Mouse (Mus musculus) lung, embryonic 14.5 days (tissue): ENCODE measurements around the gene Tmem147. TPM values are rescaled to one million over a fixed set of nuclear protein-coding genes. Genes with fewer than 3 reads are reported as not detected.
"Not testable (repeated sequence)": the region's sequence is repeated elsewhere in the genome, so short reads cannot be mapped to it uniquely, and the experiment has no call there.

Source experiments
- ATAC-seq: fragments of 200-750 bp; cut with Nextera tagmentation; 2 replicates; pipeline ENCODE4 v1.8.0; 2017; ENCODE audit warnings: mild to moderate bottlenecking, moderate TSS enrichment, moderate library complexity; ENCODE audit not compliant: insufficient read depth
- DNase-seq: peaks from one replicate; pipeline ENCODE4 v3.0.0-alpha.2; 2015
- H3K27ac ChIP-seq: fragments of 300-500 bp; sonication (generic); 2 replicates; pipeline ENCODE4 v1.5.1; 2014; ENCODE audit warnings: low read depth, mild to moderate bottlenecking, moderate library complexity
- H3K27me3 ChIP-seq: fragments of 300-500 bp; sonication (generic); 2 replicates; pipeline ENCODE4 v1.6.1; 2014; ENCODE audit warnings: low read length, control low read depth; ENCODE audit not compliant: insufficient read depth
- H3K36me3 ChIP-seq: fragments of 300-500 bp; sonication (generic); 2 replicates; pipeline ENCODE4 v1.6.1; 2014; ENCODE audit warnings: control low read depth; ENCODE audit not compliant: insufficient read depth
- H3K4me1 ChIP-seq: fragments of 300-500 bp; sonication (generic); 2 replicates; pipeline ENCODE4 v1.6.1; 2014; ENCODE audit warnings: antibody characterized with exemption, control low read depth; ENCODE audit not compliant: insufficient read depth
- H3K4me2 ChIP-seq: fragments of 300-500 bp; sonication (generic); 2 replicates; pipeline ENCODE4 v1.6.1; 2014; ENCODE audit warnings: mild to moderate bottlenecking
- H3K4me3 ChIP-seq: fragments of 300-500 bp; sonication (generic); 2 replicates; pipeline ENCODE4 v1.5.1; 2014; ENCODE audit warnings: low read depth, low read length
- H3K9ac ChIP-seq: fragments of 300-500 bp; sonication (generic); 2 replicates; pipeline ENCODE4 v1.6.1; 2014
- H3K9me3 ChIP-seq: fragments of 300-500 bp; sonication (generic); 2 replicates; pipeline ENCODE4 v1.6.1; 2016; ENCODE audit warnings: low read depth, low read length, control low read depth
- CTCF ChIP-seq: IDR thresholded peaks from 2 replicates; pipeline ENCODE4 v1.5.1; 2016; ENCODE audit warnings: antibody characterized with exemption, low read depth
- WGBS: fragments of 180-500 bp; shearing (Covaris S2); extraction: QIAGEN DNeasy Blood & Tissue Kit; methylation state at CpG from one replicate; pipeline ENCODE4 v1.1.7; 2014; 5-methylcytosine and 5-hydroxymethylcytosine counted together
- polyA plus RNA-seq: library from polyadenylated mRNA; unstranded; fragments of >200 nt; fragmentation: Nextera tagmentation; extraction: Ambion mirVana; gene quantifications from 2 replicates; pipeline ENCODE4 v1.2.1, GENCODE M21; 2014

Gene Tmem147
- polyA plus RNA-seq, 1 experiment from 2014 or later = 179 TPM

- peak; percentile 23; the same call in 1 of the 2 replicates for TF ChIP-seq CTCF
- ATAC-seq (no peak), DNase-seq (no peak)
- Histone ChIP-seq H3K27ac (no peak overlapping the region), H3K4me1 (no peaks in the 10 kb centered on the region), H3K9me3 (no peaks in the 10 kb centered on the region), H3K4me3 (no peak overlapping the region), H3K36me3 (no peaks in the 10 kb centered on the region), H3K4me2 (no peak overlapping the region), H3K27me3 (no peaks in the 10 kb centered on the region), H3K9ac (no peak overlapping the region)
- 78% methylated on average over 7 of the region's 7 CpGs for WGBS
Measured at GRCm38 (mm10) chr7:30747525-30748204, 18.3 kb upstream of the Tmem147 start.

GRCm38 (mm10) chr7:30744022-30744598 lies 14.8 kb upstream of the Tmem147 start:
- ATAC-seq = peak; percentile 52; the same call in 1 of the 2 replicates
- H3K4me1 ChIP-seq = no peaks in the 10 kb centered on the region
- H3K27me3 ChIP-seq = no peaks in the 10 kb centered on the region
- no peaks in the 10 kb centered on the region for H3K9me3 ChIP-seq
- H3K4me3 ChIP-seq = no peak overlapping the region
- H3K9ac ChIP-seq = no peak overlapping the region
- H3K4me2 ChIP-seq = no peak overlapping the region
- TF ChIP-seq CTCF = no peak; the same call in 1 of the 2 replicates
- no peaks in the 10 kb centered on the region for H3K36me3 ChIP-seq
- peak; percentile 36 for DNase-seq
- H3K27ac ChIP-seq = peak overlapping the region; percentile 24; the same call in 1 of the 2 replicates
- 23% methylated on average over 4 of the region's 4 CpGs for WGBS

- not testable (repeated sequence) for H3K4me3 ChIP-seq, H3K4me2 ChIP-seq, H3K9me3 ChIP-seq, DNase-seq, H3K4me1 ChIP-seq, H3K36me3 ChIP-seq, H3K9ac ChIP-seq, H3K27me3 ChIP-seq
- no CpG with 5 or more reads among the region's 4 CpGs for WGBS
- peak within 1 kb of the TSS; percentile 24; the same call in 1 of the 2 replicates for H3K27ac ChIP-seq
- peak; percentile 48; the same call in 1 of the 2 replicates for ATAC-seq
Measured at GRCm38 (mm10) chr7:30743617-30744016, 14.3 kb upstream of the Tmem147 start, which contains the start of gene Gapdhs. Gene Gapdhs, minus strand, starts transcription at chr7:30743681.

GRCm38 (mm10) chr7:30742570-30742969 lies 13.2 kb upstream of the Tmem147 start:
- not testable (repeated sequence) for H3K9ac ChIP-seq, ATAC-seq, H3K36me3 ChIP-seq, H3K4me3 ChIP-seq, H3K4me2 ChIP-seq, H3K27me3 ChIP-seq, H3K9me3 ChIP-seq, DNase-seq, H3K27ac ChIP-seq, H3K4me1 ChIP-seq
- WGBS = 73% methylated on average over 2 of the region's 2 CpGs

- Histone ChIP-seq H3K4me2 (no peak overlapping the region), H3K4me1 (no peaks in the 10 kb centered on the region), H3K27ac (no peak overlapping the region), H3K9ac (no peak overlapping the region), H3K27me3 (no peaks in the 10 kb centered on the region), H3K36me3 (peaks cover 23% of the 10 kb centered on the region), H3K4me3 (no peak overlapping the region), H3K9me3 (no peaks in the 10 kb centered on the region)
- ATAC-seq (no peak), DNase-seq (no peak)
- no peak for TF ChIP-seq CTCF
- 75% methylated on average over 3 of the region's 3 CpGs for WGBS
Measured at GRCm38 (mm10) chr7:30736211-30736610, 6.9 kb upstream of the Tmem147 start.

- Histone ChIP-seq H3K4me3 (peak overlapping the region; percentile 83), H3K4me2 (peak overlapping the region; percentile 89), H3K9ac (peak overlapping the region; percentile 85), H3K27ac (peak overlapping the region; percentile 81), H3K36me3 (peaks cover 20% of the 10 kb centered on the region; the same call in 1 of the 2 replicates)
- not testable (repeated sequence) for H3K27me3 ChIP-seq, H3K4me1 ChIP-seq, DNase-seq, H3K9me3 ChIP-seq
- 22% methylated on average over 14 of the region's 22 CpGs for WGBS
- ATAC-seq = peak; percentile 6; the same call in 1 of the 2 replicates
Measured at GRCm38 (mm10) chr7:30730064-30730722, 853 bp upstream of the Tmem147 start.

GRCm38 (mm10) chr7:30728739-30729395 lies 473 bp downstream of the Tmem147 start:
- H3K4me3 ChIP-seq = peak overlapping the region; percentile 83
- 0 out of 2 replicates have a peak overlapping the region, but pooled peaks have one; percentile 4 for H3K27ac ChIP-seq
- H3K4me2 ChIP-seq = peak overlapping the region; percentile 89
- H3K4me1 ChIP-seq = peaks cover 7% of the 10 kb centered on the region; the same call in 1 of the 2 replicates
- no peaks in the 10 kb centered on the region for H3K9me3 ChIP-seq
- TF ChIP-seq CTCF = no peak
- 6% methylated on average over 26 of the region's 26 CpGs for WGBS
- peaks cover 18% of the 10 kb centered on the region; the same call in 1 of the 2 replicates for H3K36me3 ChIP-seq
- no peak for DNase-seq
- ATAC-seq = peak; percentile 57
- H3K9ac ChIP-seq = peak overlapping the region; percentile 85
- H3K27me3 ChIP-seq = no peaks in the 10 kb centered on the region
